Mouse (Mus musculus): Measurements from ENCODE around the gene Lmod3. TPM values are rescaled to one million over a fixed set of nuclear protein-coding genes. Genes with fewer than 3 reads are reported as not detected.

Lmod3 gene
- 0.20 TPM for polyA plus RNA-seq (2014; fragmentation: Illumina TruSeq; extraction: RNeasy Lipid Tissue Mini Kit (QIAGEN cat#74804))

DNA sequence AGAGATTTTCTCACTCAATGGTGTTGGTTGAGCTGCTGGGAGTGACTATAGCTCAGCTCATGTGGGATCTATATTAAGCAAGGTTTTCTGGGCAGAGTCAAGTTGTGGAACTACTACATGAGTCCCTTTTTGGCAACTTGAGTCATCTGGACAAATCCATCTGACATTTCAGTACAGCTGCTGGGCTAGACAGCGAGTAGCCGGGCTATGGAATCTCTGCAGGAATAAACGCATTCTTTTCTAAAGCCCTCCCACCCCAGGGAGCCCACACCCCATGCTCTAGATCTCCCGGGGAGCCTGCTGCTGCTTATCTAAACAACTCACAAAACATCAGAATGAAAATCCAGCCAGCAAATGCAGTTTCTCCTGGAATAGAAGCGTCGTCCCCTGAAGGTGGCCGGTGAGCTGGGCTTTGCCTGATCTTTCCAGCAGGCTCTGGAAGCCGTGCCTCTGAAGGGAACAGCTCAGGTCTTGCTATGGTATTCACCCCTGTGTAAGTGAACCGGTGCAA, at the start of gene Lmod3:
Gene Lmod3 (minus strand): TSS at position 49 of the 511 bp plus-strand sequence.

DNA sequence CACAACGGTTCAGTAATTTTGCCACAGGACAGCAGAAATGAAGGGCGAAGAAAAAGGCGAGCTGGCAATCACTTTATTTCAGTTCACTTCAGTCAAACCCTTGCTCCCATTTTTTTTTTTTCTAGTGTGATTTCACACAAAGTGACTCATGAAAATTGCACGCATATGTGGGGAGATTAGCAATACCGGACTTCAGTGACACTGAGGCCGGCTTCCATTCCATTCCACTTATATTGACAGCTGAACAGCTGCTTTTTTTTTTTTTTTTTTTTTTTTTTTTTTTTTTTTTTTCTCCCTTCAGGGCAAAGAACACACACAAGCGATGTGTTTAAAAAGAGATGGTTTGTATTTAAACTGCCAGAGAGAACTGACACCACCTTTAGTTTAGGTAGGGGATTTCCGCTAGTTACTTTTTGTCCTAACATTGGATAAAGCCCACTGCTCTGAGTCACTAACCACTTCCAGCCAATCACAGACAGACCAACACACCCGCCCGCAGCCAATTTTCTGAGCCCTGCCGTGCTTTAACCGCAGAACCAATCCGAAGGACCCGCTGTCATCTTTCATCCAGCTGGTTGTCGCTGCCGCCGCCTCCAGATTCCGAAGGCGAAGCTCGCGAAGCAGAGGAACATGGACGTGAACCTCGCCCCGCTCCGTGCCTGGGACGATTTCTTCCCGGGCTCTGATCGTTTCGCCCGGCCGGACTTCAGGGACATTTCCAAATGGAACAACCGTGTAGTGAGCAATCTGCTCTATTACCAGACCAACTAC, 42.2 kb downstream of the Lmod3 start, which contains the start of gene Arl6ip5:
Gene Arl6ip5 (plus strand): TSS at position 499 of the 771 bp plus-strand sequence.

DNA sequence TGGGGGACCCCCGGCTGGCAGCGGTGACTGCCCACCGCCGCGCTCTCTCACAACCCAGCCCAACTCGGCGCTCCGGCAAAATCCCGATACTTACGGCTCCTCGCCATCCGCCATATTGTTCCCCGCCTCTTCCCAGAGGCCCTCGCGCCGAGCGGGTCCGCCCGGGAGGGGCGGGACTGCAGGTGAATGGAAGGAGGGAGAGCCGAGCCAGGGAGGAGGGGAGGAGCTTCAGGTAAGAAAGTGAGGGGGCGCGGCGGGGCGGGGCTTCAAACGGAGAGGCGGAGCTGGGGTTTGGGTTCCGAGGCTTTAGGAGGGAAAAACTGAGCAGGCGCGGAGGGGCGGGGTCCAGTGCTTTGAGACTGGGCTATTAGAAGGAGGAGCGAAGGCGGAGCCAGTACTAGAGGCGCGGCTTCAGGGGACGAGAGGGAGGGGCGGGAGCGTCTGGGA, 47.1 kb downstream of the Lmod3 start, which contains the start of gene Uba3:
Gene Uba3 (minus strand): TSS at position 209 of the 447 bp plus-strand sequence.

Other genes with a start within 250 kb of the Lmod3 start
- 3.9 TPM for gene Fam19a4, start 192.3 kb downstream of the Lmod3 start, polyA plus RNA-seq (2014; fragmentation: Illumina TruSeq; extraction: RNeasy Lipid Tissue Mini Kit (QIAGEN cat#74804))
- gene Eogt, start 103.6 kb downstream of the Lmod3 start, polyA plus RNA-seq (2014; fragmentation: Illumina TruSeq; extraction: RNeasy Lipid Tissue Mini Kit (QIAGEN cat#74804)): 23.5 TPM
- gene Tmf1, start 73.6 kb downstream of the Lmod3 start, polyA plus RNA-seq (2014; fragmentation: Illumina TruSeq; extraction: RNeasy Lipid Tissue Mini Kit (QIAGEN cat#74804)): 52.0 TPM
- gene Uba3, start 47.1 kb downstream of the Lmod3 start, polyA plus RNA-seq (2014; fragmentation: Illumina TruSeq; extraction: RNeasy Lipid Tissue Mini Kit (QIAGEN cat#74804)): 204 TPM
- gene Arl6ip5, start 42.1 kb downstream of the Lmod3 start, polyA plus RNA-seq (2014; fragmentation: Illumina TruSeq; extraction: RNeasy Lipid Tissue Mini Kit (QIAGEN cat#74804)): 105 TPM